Mouse (Mus musculus) spleen, adult 2 months (tissue): ENCODE measurements at regions not wholly inside any gene's neighbourhood (a gene's known extent, or its start where the extent isn't known, plus 50 kb on each side); places are given as distances from the start of the nearest gene placed in this dataset.

Experiments used
- DNase-seq, 2 experiments: peaks; one replicate each; pipeline versions ENCODE4 v3.0.0 to v3.0.0-alpha.2; 2012 to 2021; ENCODE audit warnings: low spot score in 2 of 2, low read depth in 1 of 2
- H3K27ac ChIP-seq: fragments of 200-500 bp; 2 replicates; pipeline ENCODE4 v1.5.1; 2012; ENCODE audit warnings: low read length, inconsistent platforms; ENCODE audit not compliant: insufficient read depth
- H3K27me3 ChIP-seq: fragments of 200-500 bp; 2 replicates; pipeline ENCODE4 v1.6.1; 2012; ENCODE audit warnings: mild to moderate bottlenecking, moderate library complexity, low read length, inconsistent platforms; ENCODE audit not compliant: control insufficient read depth, insufficient read depth
- H3K36me3 ChIP-seq: fragments of 200-500 bp; 2 replicates; pipeline ENCODE4 v1.6.1; 2012; ENCODE audit warnings: mild to moderate bottlenecking, low read length, inconsistent platforms; ENCODE audit not compliant: control insufficient read depth, insufficient read depth
- H3K4me1 ChIP-seq: fragments of 200-500 bp; 2 replicates; pipeline ENCODE4 v1.6.1; 2011; ENCODE audit warnings: inconsistent platforms; ENCODE audit not compliant: control insufficient read depth, insufficient read depth, insufficient read length
- H3K4me3 ChIP-seq: fragments of 200-500 bp; 2 replicates; pipeline ENCODE4 v1.5.1; 2011; ENCODE audit warnings: mild to moderate bottlenecking, inconsistent platforms; ENCODE audit not compliant: insufficient read depth, insufficient read length; ENCODE audit errors: extremely low read depth
- CTCF ChIP-seq: fragments of 200-500 bp; IDR thresholded peaks from 2 replicates; pipeline ENCODE4 v1.5.1; 2011; ENCODE audit warnings: mild to moderate bottlenecking, inconsistent platforms; ENCODE audit not compliant: insufficient read depth, insufficient read length, insufficient replicate concordance; ENCODE audit errors: extremely low read depth
- POLR2A ChIP-seq: fragments of 200-500 bp; IDR thresholded peaks from 2 replicates; pipeline ENCODE4 v1.6.1; 2011; ENCODE audit warnings: low read depth, low read length, inconsistent platforms
- WGBS: fragments of 180-500 bp; shearing (Covaris S2); methylation state at CpG from one replicate; pipeline ENCODE4 v1.1.7; 2018; 5-methylcytosine and 5-hydroxymethylcytosine counted together

DNA sequence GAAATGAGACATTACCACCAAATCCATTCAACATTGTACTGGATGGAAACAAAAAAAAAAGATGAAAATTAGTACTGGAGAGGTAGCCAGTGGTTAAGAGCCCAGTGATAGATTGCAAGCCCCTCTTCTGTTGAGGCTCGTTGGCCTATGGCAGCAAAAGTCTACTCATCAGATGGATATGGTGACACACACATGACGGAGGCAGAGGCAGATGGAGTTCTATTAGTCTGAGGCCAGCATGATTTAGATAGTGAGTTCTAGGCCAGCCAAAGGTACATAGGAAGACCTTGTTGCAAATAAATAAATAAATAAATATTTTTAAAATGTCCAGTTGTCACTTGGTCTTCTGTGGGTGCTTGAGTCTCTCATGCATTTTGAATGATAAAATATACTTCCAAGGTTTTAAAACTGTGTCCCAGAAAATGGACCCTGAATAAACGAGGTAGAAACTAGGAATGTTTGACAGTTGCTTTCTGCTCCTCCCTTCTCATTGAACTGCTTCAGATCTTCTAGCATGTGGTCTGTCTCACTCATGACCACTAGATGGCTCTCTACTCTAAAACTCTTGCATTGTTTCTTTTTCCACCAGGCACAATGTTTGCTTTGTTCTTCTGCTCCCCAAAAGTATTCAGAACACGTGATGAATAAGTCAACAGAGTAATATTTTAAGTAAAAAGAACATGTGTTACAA is 286.4 kb upstream of the Myo3a start:
- Histone ChIP-seq H3K4me3 (no peak overlapping the region), H3K27ac (no peak overlapping the region), H3K27me3 (no peaks in the 10 kb centered on the region), H3K36me3 (no peaks in the 10 kb centered on the region), H3K4me1 (no peaks in the 10 kb centered on the region)
- WGBS: 46% methylated on average over 4 of the region's 4 CpGs
- no peak for TF ChIP-seq POLR2A
- no peak for TF ChIP-seq CTCF
- DNase-seq: no peak

DNA sequence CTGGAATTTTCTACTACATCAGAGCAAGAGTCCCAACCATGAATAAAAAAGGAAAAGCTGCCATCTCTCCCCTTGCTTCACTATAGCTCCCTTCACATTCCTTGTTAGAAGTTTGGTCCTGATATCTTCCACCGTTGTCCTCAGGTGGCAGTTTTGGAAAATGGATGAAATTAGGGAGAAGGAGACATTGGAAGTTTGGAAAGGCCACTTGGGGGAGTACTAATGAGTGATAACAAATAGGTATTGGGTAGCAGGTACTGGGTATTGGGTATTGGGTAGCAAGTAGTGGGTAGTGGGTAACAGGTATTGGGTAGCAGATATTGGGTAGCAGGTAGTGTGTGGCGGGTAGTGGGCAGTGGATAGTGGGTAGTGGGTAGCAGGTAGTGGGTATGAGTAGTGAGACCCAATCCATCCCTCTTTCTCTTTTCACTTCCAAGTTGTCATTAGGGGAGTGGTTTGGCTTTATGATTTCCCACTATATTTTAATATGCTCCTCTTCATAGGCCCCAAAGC is 285.8 kb upstream of the Myo3a start:
- H3K27me3 ChIP-seq: no peaks in the 10 kb centered on the region
- no peak overlapping the region for H3K4me3 ChIP-seq
- H3K4me1 ChIP-seq: no peaks in the 10 kb centered on the region
- WGBS: 83% methylated on average over 2 of the region's 2 CpGs
- DNase-seq: no peak
- TF ChIP-seq CTCF: no peak
- TF ChIP-seq POLR2A: no peak
- no peak overlapping the region for H3K27ac ChIP-seq
- no peaks in the 10 kb centered on the region for H3K36me3 ChIP-seq

GRCm38 (mm10) chr2:21943676-21944075 is 283.6 kb upstream of the Myo3a start:
- no peak for DNase-seq
- no peaks in the 10 kb centered on the region for H3K4me1 ChIP-seq
- H3K27ac ChIP-seq: no peak overlapping the region
- no peaks in the 10 kb centered on the region for H3K27me3 ChIP-seq
- 75% methylated on average over 2 of the region's 2 CpGs for WGBS
- TF ChIP-seq CTCF (no peak), POLR2A (no peak)
- no peak overlapping the region for H3K4me3 ChIP-seq
- no peaks in the 10 kb centered on the region for H3K36me3 ChIP-seq

DNA sequence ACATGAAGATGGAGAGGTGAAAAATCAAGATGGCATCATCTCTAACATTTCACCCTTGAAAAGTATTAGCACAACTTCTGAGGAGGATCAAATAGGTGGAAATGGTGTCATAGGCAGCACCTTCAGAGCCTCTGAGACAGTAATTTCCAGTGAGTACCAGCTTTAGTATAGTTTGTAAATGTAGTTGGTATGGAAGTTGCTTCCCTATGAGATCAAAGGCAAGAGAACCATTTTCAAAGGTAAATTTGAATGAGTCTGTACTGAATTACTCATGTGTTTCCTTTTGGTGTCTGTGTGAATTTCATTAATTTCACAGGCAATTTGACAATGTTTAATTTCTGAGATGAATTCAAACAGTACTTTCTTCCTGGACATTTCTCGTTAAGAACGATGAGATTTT is 280.8 kb upstream of the Myo3a start:
- H3K36me3 ChIP-seq: no peaks in the 10 kb centered on the region
- TF ChIP-seq CTCF: no peak
- no peak for TF ChIP-seq POLR2A
- H3K4me3 ChIP-seq: no peak overlapping the region
- 86% methylated on average over 2 of the region's 2 CpGs for WGBS
- H3K4me1 ChIP-seq: no peaks in the 10 kb centered on the region
- H3K27ac ChIP-seq: no peak overlapping the region
- no peak for DNase-seq
- H3K27me3 ChIP-seq: no peaks in the 10 kb centered on the region

DNA sequence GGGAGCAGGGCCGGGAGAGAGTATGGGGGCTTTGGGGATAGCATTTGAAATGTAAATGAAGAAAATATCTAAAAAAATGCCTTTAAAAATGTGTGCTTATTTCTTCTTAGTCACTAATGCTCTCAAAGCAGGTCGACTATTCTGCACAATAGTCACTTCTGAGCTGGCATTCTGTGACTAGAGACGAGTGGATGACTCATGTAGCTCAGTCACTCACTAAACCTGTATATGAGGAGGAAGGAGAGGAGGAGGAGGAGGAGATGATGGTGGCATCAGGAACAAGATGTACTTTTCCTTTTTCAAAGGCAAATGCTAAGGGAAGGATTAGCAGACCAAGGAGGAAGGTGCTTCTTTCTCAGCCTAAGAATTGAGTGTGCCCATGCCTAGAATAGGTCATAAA is 276.0 kb upstream of the Myo3a start:
- no peak for TF ChIP-seq CTCF
- TF ChIP-seq POLR2A: no peak
- no peaks in the 10 kb centered on the region for H3K27me3 ChIP-seq
- no peaks in the 10 kb centered on the region for H3K36me3 ChIP-seq
- no peaks in the 10 kb centered on the region for H3K4me1 ChIP-seq
- WGBS: 66% methylated on average over 3 of the region's 3 CpGs
- no peak overlapping the region for H3K4me3 ChIP-seq
- H3K27ac ChIP-seq: no peak overlapping the region
- no peak for DNase-seq

GRCm38 (mm10) chr2:21956112-21956963 is 271.0 kb upstream of the Myo3a start:
- Histone ChIP-seq H3K4me1 (no peaks in the 10 kb centered on the region), H3K27me3 (no peaks in the 10 kb centered on the region), H3K36me3 (no peaks in the 10 kb centered on the region), H3K4me3 (no peak overlapping the region), H3K27ac (no peak overlapping the region)
- no peak for DNase-seq
- no peak for TF ChIP-seq CTCF
- no peak for TF ChIP-seq POLR2A
- WGBS: 72% methylated on average over 3 of the region's 3 CpGs
